Mouse (Mus musculus) urinary bladder, postnatal 36 days (tissue): ENCODE results near the gene Zfp786.
A peak's percentile ranks its signal among the peaks of the same experiment; 100 is the strongest.

Experiments
- DNase-seq, 2 experiments: peaks; one replicate each; pipeline ENCODE4 v3.0.0; 2022; ENCODE audit warnings: low spot score in 2 of 2, mixed read lengths in 1 of 2

Gene Zfp786

GRCm38 (mm10) chr6:47821776-47822175 lies 8.9 kb downstream of the Zfp786 start:
- DNase-seq: no peak

GRCm38 (mm10) chr6:47821236-47821635 lies 9.4 kb downstream of the Zfp786 start:
- DNase-seq: no peak

- DNase-seq: no peak
Observed at GRCm38 (mm10) chr6:47819626-47820325, 10.9 kb downstream of the Zfp786 start.

GRCm38 (mm10) chr6:47818721-47819120 lies 11.9 kb downstream of the Zfp786 start:
- no peak for DNase-seq

- no peak for DNase-seq
Observed at GRCm38 (mm10) chr6:47816151-47816550, 14.5 kb downstream of the Zfp786 start.

GRCm38 (mm10) chr6:47813257-47813878 lies 17.3 kb downstream of the Zfp786 start, which contains the start of gene Pdia4:
Pdia4 (minus strand) TSS chr6:47813430.
- peak; percentile 95 to 98 for DNase-seq

- no peak for DNase-seq
Observed at GRCm38 (mm10) chr6:47812271-47812915, 18.3 kb downstream of the Zfp786 start.

DNA sequence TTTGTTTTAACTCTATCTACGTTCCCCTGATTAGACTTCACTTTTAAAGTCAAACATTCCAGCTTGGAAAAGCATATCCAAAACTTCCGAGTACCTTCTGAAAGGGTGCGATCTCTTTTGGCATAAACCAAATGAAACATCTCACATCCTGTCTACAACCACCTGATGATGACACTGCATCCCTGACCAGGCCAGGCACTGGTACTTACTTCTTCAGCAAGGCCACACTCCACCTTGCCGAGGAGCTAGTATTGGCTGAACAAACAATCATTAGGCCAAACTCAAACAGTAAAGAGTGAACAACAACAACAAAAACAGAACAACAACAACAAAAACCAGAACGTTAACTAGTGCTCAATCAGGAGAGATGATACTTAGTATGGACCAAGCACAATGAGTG lies 19.3 kb downstream of the Zfp786 start:
- no peak for DNase-seq

- no peak for DNase-seq
Observed at GRCm38 (mm10) chr6:47810181-47810580, 20.5 kb downstream of the Zfp786 start.

- DNase-seq: no peak
Observed at GRCm38 (mm10) chr6:47809053-47809452, 21.6 kb downstream of the Zfp786 start.

- no peak for DNase-seq
Observed at GRCm38 (mm10) chr6:47808545-47808944, 22.1 kb downstream of the Zfp786 start.

DNA sequence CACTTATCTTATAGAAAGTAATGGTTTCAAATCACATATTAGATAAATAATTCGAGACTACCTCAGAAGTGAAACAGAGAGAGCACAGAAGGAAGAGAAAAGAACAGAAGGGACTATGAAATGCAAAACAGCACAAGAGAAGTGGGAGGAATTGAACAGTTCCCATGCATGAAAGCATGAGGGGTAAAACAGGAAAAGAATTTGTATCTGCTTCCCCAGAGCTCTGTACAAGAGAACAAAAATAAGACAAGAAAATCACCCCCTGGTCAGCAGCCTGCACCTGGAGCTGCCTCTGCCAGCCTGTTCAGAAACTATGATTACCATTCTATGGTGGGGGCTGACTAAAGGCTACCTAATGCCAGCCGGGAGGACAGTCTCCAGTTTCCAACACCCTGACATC lies 23.2 kb downstream of the Zfp786 start:
- no peak for DNase-seq

DNA sequence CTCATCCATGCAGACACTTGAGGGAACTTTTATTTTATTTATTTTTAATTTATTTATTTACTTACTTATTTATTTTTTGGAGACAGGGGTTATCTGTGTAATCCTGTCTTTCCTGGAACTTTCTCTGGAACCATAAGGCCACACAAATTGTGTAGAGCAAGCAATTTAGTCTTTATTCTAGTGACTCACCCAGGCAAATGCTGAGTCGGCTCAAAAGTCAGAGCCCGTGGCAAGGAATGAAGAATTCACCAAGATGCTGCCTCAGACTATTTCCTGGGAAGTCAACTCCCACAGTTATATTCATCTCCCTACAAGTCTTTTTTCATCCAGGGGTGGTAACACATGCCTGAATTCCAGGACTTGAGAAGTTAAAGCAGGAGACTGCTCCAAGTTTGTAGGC lies 25.1 kb downstream of the Zfp786 start:
- DNase-seq: no peak

GRCm38 (mm10) chr6:47799079-47799478 lies 31.6 kb downstream of the Zfp786 start:
- DNase-seq: no peak

- no peak for DNase-seq
Observed at GRCm38 (mm10) chr6:47794106-47794830, 36.4 kb downstream of the Zfp786 start.

DNA sequence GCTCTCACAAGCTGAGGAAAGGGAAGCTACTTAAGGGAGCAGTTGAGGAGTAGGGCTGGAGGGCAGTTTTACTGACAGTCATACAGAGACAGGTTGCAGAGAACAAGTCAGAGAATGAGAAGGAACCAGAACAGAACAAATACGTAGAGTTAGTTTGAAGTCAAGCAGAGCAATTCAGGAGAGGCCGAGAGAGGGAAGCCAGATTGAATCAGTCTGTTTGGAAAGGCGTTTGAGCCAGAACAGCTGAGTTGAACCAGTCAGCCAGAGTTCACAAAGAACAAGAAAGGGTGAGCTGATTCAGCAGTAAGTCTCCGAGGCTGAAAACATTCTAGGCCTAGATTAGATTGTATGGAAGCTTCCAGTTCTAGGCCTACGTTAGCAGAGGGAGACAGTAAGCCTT lies 37.4 kb downstream of the Zfp786 start:
- no peak for DNase-seq

DNA sequence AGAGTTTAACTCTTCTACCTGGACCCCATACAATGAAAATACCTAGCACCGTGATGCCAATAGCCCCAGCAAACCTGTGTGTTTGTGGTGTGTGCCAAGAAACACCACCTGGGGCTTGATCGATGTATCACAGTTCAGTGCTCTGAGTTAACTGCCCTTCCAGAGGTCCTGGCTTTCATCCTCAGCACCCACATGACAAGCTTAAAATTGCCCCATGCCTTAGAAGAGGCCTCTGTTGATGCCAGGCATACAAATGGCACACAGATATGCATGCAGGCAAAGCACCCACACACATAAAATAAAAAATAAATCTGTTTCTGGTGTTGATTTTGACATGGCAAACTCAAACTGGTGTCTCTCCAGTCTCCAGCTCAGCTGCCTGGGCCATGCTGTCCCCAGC lies 38.1 kb downstream of the Zfp786 start:
- DNase-seq: no peak

DNA sequence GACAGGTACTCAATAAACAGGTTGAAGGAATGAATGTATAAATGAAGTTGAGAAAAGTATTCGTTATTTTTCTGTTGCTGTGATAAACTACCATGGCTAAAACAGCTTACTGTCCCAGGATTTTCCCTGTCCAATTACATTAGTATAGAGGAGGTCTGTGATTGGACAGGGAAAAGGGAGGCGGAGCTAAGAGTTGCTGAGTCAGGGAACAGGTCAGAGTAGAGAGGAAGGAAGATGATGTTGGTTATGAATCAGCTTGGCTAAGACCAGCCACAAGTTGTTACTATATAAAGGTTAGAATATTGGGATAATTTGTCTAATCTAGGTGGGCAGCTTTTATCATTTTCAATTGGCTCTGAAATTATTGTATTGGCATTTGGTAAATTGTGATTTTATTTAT lies 39.9 kb downstream of the Zfp786 start:
- DNase-seq: no peak

DNA sequence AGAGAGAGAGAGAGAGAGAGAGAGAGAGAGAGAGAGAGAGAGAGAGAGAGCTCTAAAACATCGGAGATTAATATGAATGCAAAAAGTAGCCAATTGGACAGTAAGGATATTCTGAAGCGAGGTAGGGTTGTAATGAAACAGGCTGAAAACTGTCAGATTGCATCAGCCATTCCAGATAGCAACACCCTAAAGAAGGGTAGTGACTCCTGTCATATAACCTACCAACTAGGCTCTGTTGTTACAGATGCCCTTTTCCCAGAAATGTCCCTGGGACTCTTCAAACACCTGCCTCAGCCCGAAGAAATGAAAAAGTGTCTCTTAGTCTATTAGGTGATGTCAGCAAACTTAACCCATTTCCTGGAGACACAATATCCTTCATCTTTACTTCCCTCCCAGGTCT lies 41.8 kb downstream of the Zfp786 start:
- no peak for DNase-seq

- peak; percentile 71 to 77 for DNase-seq
Observed at GRCm38 (mm10) chr6:47787941-47788736, 42.5 kb downstream of the Zfp786 start.

DNA sequence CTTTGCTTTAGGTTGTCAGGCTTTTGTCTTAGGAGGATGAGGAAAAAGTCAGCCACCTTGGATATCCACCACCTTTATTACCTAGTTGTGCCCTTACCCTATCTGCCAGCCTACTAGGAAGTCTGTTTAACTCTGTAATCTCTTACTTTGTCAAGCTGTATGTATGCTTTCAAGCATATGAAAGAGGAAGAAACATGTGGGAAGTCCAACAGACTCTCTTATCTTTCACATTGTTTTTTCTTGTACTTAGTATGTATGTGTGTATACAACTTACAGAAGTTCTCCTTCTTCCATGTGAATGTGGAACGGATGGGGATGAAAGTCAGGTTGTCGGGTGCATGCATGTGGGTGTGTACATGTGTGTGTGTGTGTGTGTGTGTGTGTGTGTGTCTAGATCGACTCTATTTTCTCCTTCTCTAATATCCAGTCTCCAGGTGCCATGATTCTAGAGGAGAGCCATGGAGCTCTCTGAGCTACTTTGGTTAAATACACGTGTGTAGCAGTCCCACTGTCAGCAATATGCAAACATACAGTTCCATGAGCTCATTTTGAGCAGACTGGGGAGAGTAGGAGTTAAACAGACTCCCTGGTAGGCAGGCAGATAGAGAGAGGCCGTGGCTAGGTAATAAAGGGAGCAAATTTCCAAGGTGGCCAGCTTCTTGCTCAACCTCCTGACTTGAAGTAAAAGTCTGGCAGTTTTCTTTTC lies 45.8 kb downstream of the Zfp786 start:
- DNase-seq: no peak
